Mouse (Mus musculus) olfactory bulb, adult 2 months (tissue): ENCODE measurements around the gene Pde10a.

Experiments used
- CTCF ChIP-seq: fragments of 200-500 bp; IDR thresholded peaks from 2 replicates; pipeline ENCODE4 v1.5.1; 2012; ENCODE audit warnings: low read depth, mild to moderate bottlenecking, low read length, moderate library complexity; ENCODE audit not compliant: insufficient read depth
- POLR2A ChIP-seq: fragments of 200-500 bp; IDR thresholded peaks from 2 replicates; pipeline ENCODE4 v1.6.1; 2012; ENCODE audit warnings: mild to moderate bottlenecking, low read depth, low read length, moderate library complexity; ENCODE audit not compliant: insufficient read depth

GRCm38 (mm10) chr17:8973331-8973730, 448.2 kb downstream of the Pde10a start:
- TF ChIP-seq CTCF (no peak), POLR2A (no peak)
